Mouse (Mus musculus): ENCODE results near the gene Sdccag8.

- TF ChIP-seq CTCF (IDR thresholded peaks at IDR 0.05; ENCODE audit: low read depth, low read length) = no peak
- TF ChIP-seq POLR2A (IDR thresholded peaks at IDR 0.05; ENCODE audit: extremely low read depth, insufficient read depth, low read length) = no peak
These were observed 184.6 kb downstream of the Sdccag8 start for GRCm38 (mm10) chr1:176999011-176999410.

Measured in liver, adult 2 months (tissue).